Mouse (Mus musculus) testis, adult 2 months (tissue): ENCODE data around the gene Ndufa7. TPM values are rescaled to one million over a fixed set of nuclear protein-coding genes. Genes with fewer than 3 reads are reported as not detected.

Source experiments
- H3K27ac ChIP-seq: fragments of 200-500 bp; 2 replicates; pipeline ENCODE4 v1.5.1; 2012; ENCODE audit warnings: low read depth, low read length; ENCODE audit not compliant: control insufficient read depth, insufficient read depth
- H3K27me3 ChIP-seq: fragments of 200-500 bp; 2 replicates; pipeline ENCODE4 v1.6.1; 2012; ENCODE audit warnings: mild to moderate bottlenecking, low read length, moderate library complexity; ENCODE audit not compliant: control insufficient read depth, insufficient read depth
- H3K36me3 ChIP-seq: fragments of 200-500 bp; 2 replicates; pipeline ENCODE4 v1.6.1; 2012; ENCODE audit warnings: mild to moderate bottlenecking, low read length; ENCODE audit not compliant: control insufficient read depth, insufficient read depth
- H3K4me1 ChIP-seq: fragments of 200-500 bp; 2 replicates; pipeline ENCODE4 v1.6.1; 2012; ENCODE audit warnings: low read length; ENCODE audit not compliant: control insufficient read depth, insufficient read depth
- H3K4me3 ChIP-seq: fragments of 200-500 bp; 2 replicates; pipeline ENCODE4 v1.5.1; 2012; ENCODE audit warnings: low read depth, mild to moderate bottlenecking, low read length, moderate library complexity, mixed read lengths; ENCODE audit not compliant: control insufficient read depth
- CTCF ChIP-seq: fragments of 200-500 bp; IDR thresholded peaks from 2 replicates; pipeline ENCODE4 v1.5.1; 2012; ENCODE audit warnings: low read depth, mild to moderate bottlenecking, inconsistent platforms, low read length, moderate library complexity; ENCODE audit not compliant: control insufficient read depth, insufficient read depth, insufficient replicate concordance
- POLR2A ChIP-seq: fragments of 200-500 bp; IDR thresholded peaks from 2 replicates; pipeline ENCODE4 v1.6.1; 2012; ENCODE audit warnings: low read depth, mild to moderate bottlenecking, inconsistent platforms, low read length, moderate library complexity; ENCODE audit not compliant: control insufficient read depth
- polyA plus RNA-seq: library from polyadenylated mRNA; depleted of rRNA; stranded (reverse); fragments of >200 nt; gene quantifications from 2 replicates; pipeline ENCODE4 v1.2.3, GENCODE M21; 2012

Ndufa7 gene
- polyA plus RNA-seq, 1 experiment, result 601 TPM

- H3K27ac ChIP-seq, result no peak overlapping the region
Observed at GRCm38 (mm10) chr17:33804205-33804604, 20.2 kb upstream of the Ndufa7 start.

GRCm38 (mm10) chr17:33804745-33805144 is 19.6 kb upstream of the Ndufa7 start:
- H3K4me1 ChIP-seq, result peaks cover 3% of the 10 kb centered on the region
- H3K27ac ChIP-seq, result no peak overlapping the region
- TF ChIP-seq CTCF (no peak), POLR2A (no peak)
- no peaks in the 10 kb centered on the region for H3K36me3 ChIP-seq
- no peak overlapping the region for H3K4me3 ChIP-seq
- no peaks in the 10 kb centered on the region for H3K27me3 ChIP-seq

More at GRCm38 (mm10) chr17:33804205-33804604, 20.2 kb upstream of the Ndufa7 start:
- Histone ChIP-seq H3K36me3 (no peaks in the 10 kb centered on the region), H3K4me3 (no peak overlapping the region), H3K4me1 (peaks cover 3% of the 10 kb centered on the region), H3K27me3 (no peaks in the 10 kb centered on the region)
- TF ChIP-seq POLR2A (no peak), CTCF (no peak)

- H3K4me3 ChIP-seq, result no peak overlapping the region
Observed at GRCm38 (mm10) chr17:33807181-33807888, 17.0 kb upstream of the Ndufa7 start.

DNA sequence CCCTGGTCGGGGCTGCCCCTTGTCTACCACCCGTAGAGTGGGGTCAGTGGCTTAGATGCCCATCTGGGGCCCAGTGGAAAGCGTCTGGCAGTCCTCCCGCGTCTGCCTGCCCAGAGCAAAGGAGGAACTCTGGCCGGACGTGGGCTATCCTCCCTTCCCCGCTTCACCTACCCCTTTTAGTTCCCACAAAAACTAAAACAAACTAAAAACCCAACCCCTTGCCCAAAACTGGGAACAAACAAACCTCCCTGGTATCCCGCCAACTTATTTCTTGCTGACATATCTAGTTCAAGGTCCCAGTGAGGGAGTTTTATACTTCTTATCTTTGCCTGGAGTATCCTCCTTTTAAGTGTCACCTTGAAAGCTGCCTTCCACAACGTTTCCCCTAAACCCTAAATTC is 16.2 kb upstream of the Ndufa7 start:
- Histone ChIP-seq H3K36me3 (no peaks in the 10 kb centered on the region), H3K27ac (no peak overlapping the region), H3K4me3 (no peak overlapping the region), H3K4me1 (peaks cover 12% of the 10 kb centered on the region), H3K27me3 (no peaks in the 10 kb centered on the region)
- TF ChIP-seq POLR2A, result no peak
- no peak for TF ChIP-seq CTCF

More at GRCm38 (mm10) chr17:33807181-33807888, 17.0 kb upstream of the Ndufa7 start:
- H3K27ac ChIP-seq, result no peak overlapping the region
- no peaks in the 10 kb centered on the region for H3K36me3 ChIP-seq
- peaks cover 12% of the 10 kb centered on the region for H3K4me1 ChIP-seq
- no peaks in the 10 kb centered on the region for H3K27me3 ChIP-seq
- TF ChIP-seq POLR2A (no peak), CTCF (no peak)

GRCm38 (mm10) chr17:33810334-33811141 is 13.8 kb upstream of the Ndufa7 start, which contains the start of gene Kank3:
Kank3 (plus strand) TSS chr17:33810519.
- no peaks in the 10 kb centered on the region for H3K27me3 ChIP-seq
- H3K4me1 ChIP-seq, result peaks cover 12% of the 10 kb centered on the region
- H3K36me3 ChIP-seq, result no peaks in the 10 kb centered on the region
- peak within 1 kb of the TSS; percentile 87 for H3K4me3 ChIP-seq
- H3K27ac ChIP-seq, result peak within 1 kb of the TSS; percentile 71
- TF ChIP-seq POLR2A, result 0 out of 2 replicates have a peak, but pooled peaks have one; percentile 11
- TF ChIP-seq CTCF, result no peak

DNA sequence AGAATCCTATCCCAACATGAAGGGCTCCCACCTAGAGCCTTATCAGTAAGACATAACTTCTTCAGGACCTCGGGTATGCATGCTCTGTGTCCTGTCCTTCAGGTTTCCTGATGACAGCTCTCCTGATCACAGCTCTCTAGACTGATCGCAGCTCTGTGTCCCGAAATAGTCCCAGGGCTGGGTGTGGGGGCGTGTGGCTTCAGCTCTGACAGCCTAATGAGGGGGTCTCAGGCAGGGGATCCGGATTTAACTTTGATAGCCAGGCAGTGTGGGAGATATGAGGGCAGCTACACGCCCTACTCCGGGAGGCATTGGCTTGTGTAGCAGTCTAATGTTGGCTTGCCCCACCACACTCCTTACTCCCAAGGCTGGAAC is 13.2 kb upstream of the Ndufa7 start:
- Histone ChIP-seq H3K36me3 (no peaks in the 10 kb centered on the region), H3K27me3 (no peaks in the 10 kb centered on the region), H3K4me1 (peaks cover 12% of the 10 kb centered on the region), H3K27ac (peak overlapping the region; percentile 44), H3K4me3 (peak overlapping the region; percentile 87)
- TF ChIP-seq CTCF, result no peak

GRCm38 (mm10) chr17:33812475-33812874 is 11.9 kb upstream of the Ndufa7 start:
- Histone ChIP-seq H3K4me3 (no peak overlapping the region), H3K27me3 (no peaks in the 10 kb centered on the region), H3K27ac (peak overlapping the region; percentile 73), H3K4me1 (peaks cover 17% of the 10 kb centered on the region), H3K36me3 (no peaks in the 10 kb centered on the region)
- TF ChIP-seq POLR2A, result no peak
- no peak for TF ChIP-seq CTCF
